20 mouse cellular contexts compared by ENCODE assay signal in the genomic region with DNA sequence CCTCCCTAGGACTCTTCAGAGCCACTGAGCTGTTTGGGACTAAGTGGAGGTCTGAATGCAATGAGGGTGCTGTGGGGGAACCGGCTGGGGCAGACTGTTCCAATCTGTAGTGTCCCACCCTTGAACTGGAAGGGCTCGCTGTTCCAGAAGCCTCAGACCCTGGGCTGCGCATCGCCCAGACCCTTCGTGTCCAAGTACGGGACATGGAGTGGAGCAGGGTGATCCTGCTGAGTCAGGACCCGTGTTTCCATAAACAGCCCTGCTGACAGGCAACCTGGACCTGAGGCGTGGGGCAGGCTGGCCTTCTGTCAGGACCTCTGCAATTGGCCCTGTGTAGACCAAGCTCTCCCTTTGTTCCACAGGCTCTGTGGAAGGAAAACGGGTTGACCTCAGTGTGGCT. TPM values are rescaled to one million over a fixed set of nuclear protein-coding genes. Genes with fewer than 3 reads are reported as not detected.
A peak's percentile ranks its signal among the peaks of the same experiment; 100 is the strongest.
DNase-seq lines count a peak whose midpoint lies in the region; ATAC-seq and TF ChIP-seq lines count a peak whose summit lies in the region.
"Had no signal": no experiment of that assay in that cellular context is flagged by ENCODE, and none has a peak within 500 bp of the region (broad histone marks: within the 10 kb centered on the region; RNA-seq: fewer than 3 reads in every experiment).

No protein-coding gene starts in this region.

- H3K4me2 ChIP-seq in intestine, postnatal 0 days (replicated peaks; ENCODE audit: low read depth): no peak overlapping the region
- no peak overlapping the region for H3K4me2 ChIP-seq in intestine, embryonic 16.5 days (ENCODE audit: low read depth, low read length)
- H3K4me2 ChIP-seq in forebrain, postnatal 0 days (ENCODE audit: low read depth): no peak overlapping the region
- H3K4me2 ChIP-seq: embryonic facial prominence, embryonic 13.5 days; heart, embryonic 12.5 days; midbrain, embryonic 13.5 days had no signal

- no peaks in the 10 kb centered on the region for H3K9me3 ChIP-seq in intestine, postnatal 0 days (ENCODE audit: control insufficient read depth)
- H3K9me3 ChIP-seq in intestine, embryonic 16.5 days (ENCODE audit: control insufficient read depth, low read length): no peaks in the 10 kb centered on the region
- no peaks in the 10 kb centered on the region for H3K9me3 ChIP-seq in forebrain, postnatal 0 days (ENCODE audit: low read length)
- H3K9me3 ChIP-seq: embryonic facial prominence, embryonic 13.5 days; forebrain, embryonic 10.5 days; heart, embryonic 12.5 days; limb, embryonic 10.5 days; midbrain, embryonic 13.5 days had no signal

- no peak for TF ChIP-seq CTCF in intestine, postnatal 0 days (IDR thresholded peaks at IDR 0.05; ENCODE audit: low read depth)
- TF ChIP-seq CTCF in testis, adult 2 months (IDR thresholded peaks at IDR 0.05; ENCODE audit: control insufficient read depth, insufficient read depth, insufficient replicate concordance, low read depth, low read length): no peak
- no peak for TF ChIP-seq CTCF in forebrain, postnatal 0 days (IDR thresholded peaks at IDR 0.05; ENCODE audit: low read depth)

- peaks cover 34% of the 10 kb centered on the region for H3K36me3 ChIP-seq in intestine, postnatal 0 days (ENCODE audit: control insufficient read depth, insufficient read depth)
- peaks cover 13% of the 10 kb centered on the region for H3K36me3 ChIP-seq in intestine, embryonic 16.5 days (ENCODE audit: control insufficient read depth, insufficient read depth, low read length)
- peaks cover 7% of the 10 kb centered on the region for H3K36me3 ChIP-seq in testis, adult 2 months (ENCODE audit: control insufficient read depth, insufficient read depth, low read length)
- peaks cover 31% of the 10 kb centered on the region for H3K36me3 ChIP-seq in forebrain, postnatal 0 days (ENCODE audit: insufficient read depth)

- TF ChIP-seq POLR2A in testis, adult 2 months (IDR thresholded peaks at IDR 0.05; ENCODE audit: control insufficient read depth, low read depth, low read length): no peak

- WGBS in intestine, postnatal 0 days: 79% methylated on average over 9 of the region's 9 CpGs
- WGBS in intestine, embryonic 16.5 days: 86% methylated on average over 9 of the region's 9 CpGs
- WGBS in forebrain, postnatal 0 days: 89% methylated on average over 9 of the region's 9 CpGs

- 0 out of 2 replicates have a peak, but pooled peaks have one; percentile 0 for ATAC-seq in intestine, postnatal 0 days
- no peak for ATAC-seq in intestine, embryonic 16.5 days
- no peak for ATAC-seq in forebrain, postnatal 0 days
- ATAC-seq: midbrain, embryonic 13.5 days had no signal

- H3K4me3 ChIP-seq in intestine, postnatal 0 days (ENCODE audit: low read depth, low read length): no peak overlapping the region
- H3K4me3 ChIP-seq in intestine, embryonic 16.5 days (ENCODE audit: low read length): no peak overlapping the region
- no peak overlapping the region for H3K4me3 ChIP-seq in testis, adult 2 months (ENCODE audit: control insufficient read depth, low read depth, low read length)
- H3K4me3 ChIP-seq in forebrain, postnatal 0 days (ENCODE audit: low read depth, low read length): no peak overlapping the region
- H3K4me3 ChIP-seq: embryonic facial prominence, embryonic 13.5 days; forebrain, embryonic 10.5 days; heart, embryonic 12.5 days; limb, embryonic 10.5 days; midbrain, embryonic 13.5 days had no signal

- DNase-seq in cerebellum, adult 9-10 months: peak; percentile 44
- DNase-seq in cerebellum, postnatal 25 days: no peak
- DNase-seq in testis, postnatal 10 days (ENCODE audit: low spot score): no peak
- DNase-seq in forebrain, postnatal 0 days: no peak
- no peak for DNase-seq in layer of hippocampus, postnatal 10 days (ENCODE audit: low spot score in 2 of 2)
- DNase-seq: adrenal gland, adult 2 months; B cell, adult 2 months; heart, postnatal 4 days; kidney, postnatal 4 days; layer of hippocampus, postnatal 36 days; lung, postnatal 14 days had no signal

- no peaks in the 10 kb centered on the region for H3K27me3 ChIP-seq in intestine, postnatal 0 days (replicated peaks; ENCODE audit: control insufficient read depth, insufficient read depth, low read length)
- no peaks in the 10 kb centered on the region for H3K27me3 ChIP-seq in intestine, embryonic 16.5 days (replicated peaks; ENCODE audit: control insufficient read depth, insufficient read depth, low read length)
- H3K27me3 ChIP-seq in testis, adult 2 months (ENCODE audit: control insufficient read depth, insufficient read depth, low read length): no peaks in the 10 kb centered on the region
- H3K27me3 ChIP-seq in forebrain, postnatal 0 days (ENCODE audit: insufficient read depth, low read length): no peaks in the 10 kb centered on the region
- H3K27me3 ChIP-seq: embryonic facial prominence, embryonic 13.5 days; heart, embryonic 12.5 days; midbrain, embryonic 13.5 days had no signal

- H3K4me1 ChIP-seq in intestine, postnatal 0 days (replicated peaks; ENCODE audit: control insufficient read depth, insufficient read depth, low read length): no peaks in the 10 kb centered on the region; the same call in 1 of the 2 replicates
- no peaks in the 10 kb centered on the region; the same call in 1 of the 2 replicates for H3K4me1 ChIP-seq in intestine, embryonic 16.5 days (ENCODE audit: control insufficient read depth, insufficient read depth, low read length)
- no peaks in the 10 kb centered on the region for H3K4me1 ChIP-seq in testis, adult 2 months (ENCODE audit: control insufficient read depth, insufficient read depth, low read length)
- no peaks in the 10 kb centered on the region for H3K4me1 ChIP-seq in forebrain, postnatal 0 days (ENCODE audit: insufficient read depth)
- H3K4me1 ChIP-seq: midbrain, embryonic 13.5 days had no signal

- peak overlapping the region; percentile 61 for H3K27ac ChIP-seq in intestine, postnatal 0 days (ENCODE audit: low read depth, low read length)
- H3K27ac ChIP-seq in intestine, embryonic 16.5 days (ENCODE audit: low read length): no peak overlapping the region
- H3K27ac ChIP-seq in testis, adult 2 months (ENCODE audit: control insufficient read depth, insufficient read depth, low read depth, low read length): peak overlapping the region; percentile 26; the same call in 1 of the 2 replicates
- no peak overlapping the region for H3K27ac ChIP-seq in forebrain, postnatal 0 days (ENCODE audit: low read depth, low read length)
- H3K27ac ChIP-seq: embryonic facial prominence, embryonic 13.5 days; forebrain, embryonic 10.5 days; limb, embryonic 10.5 days; liver, embryonic 14.5 days; midbrain, embryonic 13.5 days had no signal

- no peak overlapping the region for H3K9ac ChIP-seq in intestine, postnatal 0 days (ENCODE audit: low read depth, low read length)
- no peak overlapping the region for H3K9ac ChIP-seq in intestine, embryonic 16.5 days (ENCODE audit: low read depth, low read length)
- H3K9ac ChIP-seq in forebrain, postnatal 0 days: no peak overlapping the region
- H3K9ac ChIP-seq: embryonic facial prominence, embryonic 13.5 days; heart, embryonic 12.5 days; liver, embryonic 14.5 days had no signal

RNA-seq across cellular contexts. Expression of a gene that starts 11.8 kb away (rescaled TPM):
- polyA plus RNA-seq in intestine, postnatal 0 days (2015; fragmentation: Nextera tagmentation; extraction: Ambion mirVana): 19.8 and 22.1 TPM in 2 replicates
- polyA plus RNA-seq in intestine, embryonic 16.5 days (2015; fragmentation: Nextera tagmentation; extraction: Ambion mirVana): 25.3 and 28.6 TPM in 2 replicates
- 7.3 and 8.0 TPM in 2 replicates for polyA plus RNA-seq in testis, adult 2 months (2012; rRNA removed)
- 9.2 and 13.0 TPM in 2 replicates for total RNA-seq in forebrain, postnatal 0 days (2014; rRNA removed)
- polyA plus RNA-seq in forebrain, postnatal 0 days (2015; fragmentation: Nextera tagmentation; extraction: Ambion mirVana): 11.4 TPM in 2 replicates
- total RNA-seq in layer of hippocampus, postnatal 10 days (2021): 10 to 100 TPM; 25.2 to 31.9 TPM

RNA-seq across cellular contexts. Expression of a gene that starts 25.0 kb away (rescaled TPM):
- polyA plus RNA-seq in intestine, postnatal 0 days (2015; fragmentation: Nextera tagmentation; extraction: Ambion mirVana): 75.9 and 79.2 TPM in 2 replicates
- polyA plus RNA-seq in intestine, embryonic 16.5 days (2015; fragmentation: Nextera tagmentation; extraction: Ambion mirVana): 119 and 122 TPM in 2 replicates
- 22.2 and 23.5 TPM in 2 replicates for polyA plus RNA-seq in testis, adult 2 months (2012; rRNA removed)
- total RNA-seq in forebrain, postnatal 0 days (2014; rRNA removed): 41.5 and 48.5 TPM in 2 replicates
- polyA plus RNA-seq in forebrain, postnatal 0 days (2015; fragmentation: Nextera tagmentation; extraction: Ambion mirVana): 107 and 112 TPM in 2 replicates
- total RNA-seq in layer of hippocampus, postnatal 10 days (2021): 10 to 100 TPM; 44.9 to 49.2 TPM

RNA-seq across cellular contexts. Expression of a gene that starts 25.4 kb away (rescaled TPM):
- 192 and 209 TPM in 2 replicates for polyA plus RNA-seq in intestine, postnatal 0 days (2015; fragmentation: Nextera tagmentation; extraction: Ambion mirVana)
- 288 and 307 TPM in 2 replicates for polyA plus RNA-seq in intestine, embryonic 16.5 days (2015; fragmentation: Nextera tagmentation; extraction: Ambion mirVana)
- polyA plus RNA-seq in testis, adult 2 months (2012; rRNA removed): 112 and 118 TPM in 2 replicates
- 354 and 357 TPM in 2 replicates for total RNA-seq in forebrain, postnatal 0 days (2014; rRNA removed)
- polyA plus RNA-seq in forebrain, postnatal 0 days (2015; fragmentation: Nextera tagmentation; extraction: Ambion mirVana): 234 and 251 TPM in 2 replicates
- total RNA-seq in layer of hippocampus, postnatal 10 days (2021): 100 to 1,000 TPM; 396 to 417 TPM

RNA-seq across cellular contexts. Expression of a gene that starts 44.5 kb away (rescaled TPM):
- 13.4 and 16.0 TPM in 2 replicates for polyA plus RNA-seq in intestine, postnatal 0 days (2015; fragmentation: Nextera tagmentation; extraction: Ambion mirVana)
- 12.5 and 14.5 TPM in 2 replicates for polyA plus RNA-seq in intestine, embryonic 16.5 days (2015; fragmentation: Nextera tagmentation; extraction: Ambion mirVana)
- 36.1 and 38.9 TPM in 2 replicates for polyA plus RNA-seq in testis, adult 2 months (2012; rRNA removed)
- total RNA-seq in forebrain, postnatal 0 days (2014; rRNA removed): 60.2 and 71.8 TPM in 2 replicates
- polyA plus RNA-seq in forebrain, postnatal 0 days (2015; fragmentation: Nextera tagmentation; extraction: Ambion mirVana): 21.9 and 27.8 TPM in 2 replicates
- total RNA-seq in layer of hippocampus, postnatal 10 days (2021): 100 to 1,000 TPM; 125 to 148 TPM

Comparison
In these comparisons a context has a peak if more than half of its experiments do, and no peak if none do; other contexts are left out.
1. H3K27ac ChIP-seq: peak in intestine, postnatal 0 days (single experiment) and testis, adult 2 months (single experiment); none in intestine, embryonic 16.5 days (single experiment) and forebrain, postnatal 0 days (single experiment).